9 mouse cellular contexts compared by ENCODE assay signal in genomic region chr3:66970661-66971331, GRCm38 (mm10). TPM values are rescaled to one million over a fixed set of nuclear protein-coding genes. Genes with fewer than 3 reads are reported as not detected.
A peak's percentile ranks its signal among the peaks of the same experiment; 100 is the strongest.
DNase-seq lines count a peak whose midpoint lies in the region; ATAC-seq and TF ChIP-seq lines count a peak whose summit lies in the region.
"Had no signal": no experiment of that assay in that cellular context is flagged by ENCODE, and none has a peak within 500 bp of the region (broad histone marks: within the 10 kb centered on the region; RNA-seq: fewer than 3 reads in every experiment).

No protein-coding gene starts in this region.

- WGBS in forebrain, embryonic 16.5 days = 1% methylated on average over 29 of the region's 29 CpGs
- 1% methylated on average over 29 of the region's 29 CpGs for WGBS in liver, embryonic 16.5 days (ENCODE audit: insufficient replicate concordance)

- H3K27ac ChIP-seq in ES-E14 (ENCODE audit: insufficient read depth, low read depth, low read length, poor library complexity, severe bottlenecking) = no peak overlapping the region
- no peak overlapping the region for H3K27ac ChIP-seq in forebrain, embryonic 16.5 days (ENCODE audit: low read length)
- no peak overlapping the region for H3K27ac ChIP-seq in liver, embryonic 16.5 days (ENCODE audit: low read length)

- no peaks in the 10 kb centered on the region for H3K36me3 ChIP-seq in E14TG2a.4 (ENCODE audit: insufficient read depth, low read length)
- H3K36me3 ChIP-seq in ES-E14 (ENCODE audit: control insufficient read depth, insufficient read depth, low read length, poor library complexity, severe bottlenecking) = no peaks in the 10 kb centered on the region
- no peaks in the 10 kb centered on the region for H3K36me3 ChIP-seq in forebrain, embryonic 16.5 days (ENCODE audit: control insufficient read depth, insufficient read depth)
- H3K36me3 ChIP-seq in liver, embryonic 16.5 days (ENCODE audit: control insufficient read depth, insufficient read depth) = no peaks in the 10 kb centered on the region

- no peak overlapping the region for H3K9ac ChIP-seq in ES-E14 (ENCODE audit: insufficient read depth, low read depth, low read length, poor library complexity, severe bottlenecking)
- H3K9ac ChIP-seq in forebrain, embryonic 16.5 days (replicated peaks; ENCODE audit: low read depth, low read length) = no peak overlapping the region
- H3K9ac ChIP-seq in liver, embryonic 16.5 days (ENCODE audit: low read depth, low read length) = no peak overlapping the region

- H3K27me3 ChIP-seq in E14TG2a.4 (ENCODE audit: insufficient read depth, low read length) = peaks cover 56% of the 10 kb centered on the region
- peaks cover 56% of the 10 kb centered on the region for H3K27me3 ChIP-seq in forebrain, embryonic 16.5 days (replicated peaks; ENCODE audit: control insufficient read depth, insufficient read depth, low read length)
- H3K27me3 ChIP-seq in liver, embryonic 16.5 days (ENCODE audit: control insufficient read depth, insufficient read depth, low read depth, low read length) = peaks cover 50% of the 10 kb centered on the region

- ATAC-seq in forebrain, embryonic 16.5 days = no peak
- ATAC-seq in liver, embryonic 16.5 days (ENCODE audit: low read depth) = no peak

- TF ChIP-seq CTCF in E14TG2a.4 (conservative IDR thresholded peaks at IDR 0.05; ENCODE audit: low read length) = no peak

- in situ Hi-C loops in ES-E14 (cut with MboI; ENCODE audit: low sequenced_read_pairs in 2 of 2, unreplicated experiment in 2 of 2) = no loop called here

- H3K4me3 ChIP-seq in E14TG2a.4 (replicated peaks; ENCODE audit: low read length) (peak overlapping the region; percentile 67), ES-E14 (ENCODE audit: insufficient read depth in 1 of 2, low read depth in 1 of 2, low read length in 2 of 2, poor library complexity in 1 of 2, severe bottlenecking in 1 of 2) (peak overlapping the region; percentile 8 to 10; a peak in 3 of 4 replicates)
- H3K4me3 ChIP-seq in forebrain, embryonic 16.5 days (replicated peaks; ENCODE audit: low read length) = no peak overlapping the region
- H3K4me3 ChIP-seq in liver, embryonic 16.5 days (ENCODE audit: low read depth, low read length) = no peak overlapping the region

- no peak for DNase-seq in ES-E14 (ENCODE audit: low read depth, low spot score)
- no peak for DNase-seq in lung, postnatal 14 days
- DNase-seq in layer of hippocampus, postnatal 14 days (ENCODE audit: low spot score in 2 of 2) = no peak
- DNase-seq in c-Kit-positive CD71-positive TER-119-positive erythroid progenitor cells, embryonic 14.5 days (ENCODE audit: low spot score) = no peak
- DNase-seq: adrenal gland, adult 2 months; layer of hippocampus, adult 9-11 months had no signal

- H3K4me1 ChIP-seq in E14TG2a.4 (replicated peaks; ENCODE audit: low read depth, low read length) = peaks cover 19% of the 10 kb centered on the region
- peaks cover 0 to 5% of the 10 kb centered on the region in 2 experiments; a peak in 1 of 4 replicates for H3K4me1 ChIP-seq in ES-E14 (ENCODE audit: control insufficient read depth in 2 of 2, insufficient read depth in 2 of 2, low read length in 2 of 2, poor library complexity in 1 of 2)
- H3K4me1 ChIP-seq in forebrain, embryonic 16.5 days (replicated peaks; ENCODE audit: control insufficient read depth, insufficient read depth, low read length) = peaks cover 11% of the 10 kb centered on the region
- H3K4me1 ChIP-seq in liver, embryonic 16.5 days (ENCODE audit: control insufficient read depth, low read depth, low read length) = no peaks in the 10 kb centered on the region; the same call in 1 of the 2 replicates

- no peaks in the 10 kb centered on the region for H3K9me3 ChIP-seq in E14TG2a.4 (ENCODE audit: low read length)
- no peaks in the 10 kb centered on the region for H3K9me3 ChIP-seq in ES-E14 (ENCODE audit: control insufficient read depth, insufficient read depth, low read depth, low read length)
- H3K9me3 ChIP-seq in forebrain, embryonic 16.5 days (ENCODE audit: control insufficient read depth, low read length) = no peaks in the 10 kb centered on the region
- H3K9me3 ChIP-seq in liver, embryonic 16.5 days (replicated peaks; ENCODE audit: control insufficient read depth, low read length) = no peaks in the 10 kb centered on the region

- 0 out of 2 replicates have a peak overlapping the region, but pooled peaks have one; percentile 2 for H3K4me2 ChIP-seq in forebrain, embryonic 16.5 days (ENCODE audit: low read length)
- H3K4me2 ChIP-seq in liver, embryonic 16.5 days (ENCODE audit: low read depth, low read length) = peak overlapping the region; percentile 32; the same call in 1 of the 2 replicates

TF ChIP-seq in ES-E14, 5 proteins besides CTCF, POLR2A, EP300 and RAD21:
- TF ChIP-seq MAFK (IDR thresholded peaks at IDR 0.05; ENCODE audit: insufficient read depth, low read depth, low read length) (no peak), ZNF384 (IDR thresholded peaks at IDR 0.05; ENCODE audit: low read depth, low read length) (no peak), HCFC1 (IDR thresholded peaks at IDR 0.05; ENCODE audit: borderline replicate concordance, insufficient read depth, low read length) (no peak), CHD2 (IDR thresholded peaks at IDR 0.05; ENCODE audit: low read depth, low read length) (no peak), ZC3H11A (IDR thresholded peaks at IDR 0.05; ENCODE audit: borderline replicate concordance, low read depth, low read length) (no peak)

RNA-seq across cellular contexts. Expression of gene Rsrc1, which starts 10.4 kb away (rescaled TPM):
- 11.3 and 13.2 TPM in 2 replicates for total RNA-seq in ES-E14 (2012; rRNA removed)
- polyA plus RNA-seq in forebrain, embryonic 16.5 days (2015; fragmentation: Nextera tagmentation; extraction: Ambion mirVana) = 24.3 and 26.3 TPM in 2 replicates
- polyA plus RNA-seq in liver, embryonic 16.5 days (2015; fragmentation: Nextera tagmentation; extraction: Ambion mirVana) = 6.1 and 6.9 TPM in 2 replicates
- total RNA-seq in layer of hippocampus, postnatal 14 days (2021) = 10 to 100 TPM; 32.1 to 33.3 TPM

RNA-seq across cellular contexts. Expression of gene Shox2, which starts 10.8 kb away (rescaled TPM):
- total RNA-seq in ES-E14 (2012; rRNA removed) = 0.37 and 0.45 TPM in 2 replicates
- polyA plus RNA-seq in forebrain, embryonic 16.5 days (2015; fragmentation: Nextera tagmentation; extraction: Ambion mirVana) = 1.0 TPM in 2 replicates
- polyA plus RNA-seq in liver, embryonic 16.5 days (2015; fragmentation: Nextera tagmentation; extraction: Ambion mirVana) = 0.18 and 0.25 TPM in 2 replicates
- total RNA-seq in layer of hippocampus, postnatal 14 days (2021) = 1 to 10 TPM; 1.0 to 5.0 TPM

Comparison
In these comparisons a context has a peak if more than half of its experiments do, and no peak if none do; other contexts are left out.
1. H3K4me3 ChIP-seq: peak in E14TG2a.4 (single experiment) and ES-E14 (2 of 2); none in forebrain, embryonic 16.5 days (single experiment) and liver, embryonic 16.5 days (single experiment).